Mouse (Mus musculus) CH12.LX (cell line): ENCODE measurements at regions not wholly inside any gene's neighbourhood (a gene's known extent, or its start where the extent isn't known, plus 50 kb on each side); places are given as distances from the start of the nearest gene placed in this dataset.

ENCODE experiments used
- CHD1 ChIP-seq: IDR thresholded peaks from 2 replicates; pipeline ENCODE4 v1.6.1; 2012; ENCODE audit warnings: low read depth, low read length, improper control_type of control experiment, inconsistent platforms
- CHD2 ChIP-seq: IDR thresholded peaks from 2 replicates; pipeline ENCODE4 v1.6.1; 2011; ENCODE audit warnings: low read length, improper control_type of control experiment
- CTCF ChIP-seq, 2 experiments: IDR thresholded peaks in 1 of 2; conservative IDR thresholded peaks in 1 of 2; 2 replicates each; pipeline ENCODE4 v1.5.1; 2011 to 2012; ENCODE audit warnings: low read depth in 2 of 2, low read length in 2 of 2, improper control_type of control experiment in 1 of 2, inconsistent platforms in 1 of 2, mild to moderate bottlenecking in 1 of 2, moderate library complexity in 1 of 2
- EP300 ChIP-seq: IDR thresholded peaks from 2 replicates; pipeline ENCODE4 v1.6.1; 2011; ENCODE audit warnings: low read length, improper control_type of control experiment
- JUND ChIP-seq: conservative IDR thresholded peaks from 2 replicates; pipeline ENCODE4 v1.6.1; 2011; ENCODE audit warnings: low read depth, low read length, improper control_type of control experiment
- POLR2AphosphoS2 ChIP-seq: IDR thresholded peaks from 2 replicates; pipeline ENCODE4 v1.6.1; 2011; ENCODE audit warnings: low read depth, low read length, improper control_type of control experiment
- RCOR1 ChIP-seq: conservative IDR thresholded peaks from 2 replicates; pipeline ENCODE4 v1.6.1; 2012; ENCODE audit warnings: low read depth, mild to moderate bottlenecking, inconsistent platforms, low read length, improper control_type of control experiment
- SIN3A ChIP-seq: IDR thresholded peaks from 2 replicates; pipeline ENCODE4 v1.6.1; 2012; ENCODE audit warnings: low read length, improper control_type of control experiment, inconsistent platforms

DNA sequence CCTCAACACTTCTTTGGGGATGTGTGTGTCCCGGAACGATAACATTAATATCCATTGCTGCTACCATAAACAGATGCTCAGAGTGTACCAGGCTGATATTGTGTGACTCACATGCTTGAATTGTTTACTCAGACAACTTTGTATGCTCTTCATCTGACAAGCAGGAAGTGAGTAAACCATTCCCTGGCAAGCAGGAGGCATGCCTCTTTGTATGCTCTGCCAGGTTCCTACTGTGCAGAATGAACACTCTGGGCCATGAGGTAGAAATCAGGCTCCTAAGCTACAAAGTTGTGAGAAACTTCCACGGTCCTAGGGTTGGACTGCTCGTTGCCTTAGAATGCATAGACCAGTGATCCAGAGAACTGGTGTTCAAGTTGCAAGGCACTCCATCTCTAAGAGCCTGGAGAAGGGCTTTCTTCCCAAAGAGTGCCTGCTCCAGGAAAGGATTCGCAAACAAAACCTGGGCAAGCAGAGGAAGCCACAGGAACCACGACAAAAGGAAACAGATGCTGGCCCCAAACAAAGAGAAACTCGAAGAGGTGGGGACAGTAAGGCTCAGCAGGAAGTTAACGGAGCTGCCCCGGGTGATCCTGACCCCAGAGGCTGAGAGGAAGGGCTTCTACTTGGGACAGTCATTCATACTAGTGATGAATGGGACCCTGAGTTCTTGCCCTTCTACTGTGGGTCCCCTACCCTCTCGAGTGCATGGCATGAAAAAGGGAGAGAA, 53.2 kb upstream of the Slc22a23 start:
- TF ChIP-seq EP300 (no peak), CHD2 (no peak), POLR2AphosphoS2 (no peak), SIN3A (no peak), CTCF (conservative IDR thresholded peaks at IDR 0.05 in 1 of 2, IDR thresholded peaks at IDR 0.05 in 1 of 2; ENCODE audit: low read depth in 2 of 2, low read length in 2 of 2) (no peak), JUND (no peak), CHD1 (no peak), RCOR1 (no peak)
